Mouse (Mus musculus) left cerebral cortex, postnatal 10 days (tissue): ENCODE results near the gene Kctd20. TPM values are rescaled to one million over a fixed set of nuclear protein-coding genes. Genes with fewer than 3 reads are reported as not detected.

ENCODE experiments used
- DNase-seq, 2 experiments: peaks; one replicate each; pipeline ENCODE4 v3.0.0; 2021 to 2022; ENCODE audit warnings: low spot score in 2 of 2, mixed read lengths in 1 of 2; ENCODE audit errors: extremely low spot score in 1 of 2
- intact Hi-C: fragments of 180-260 bp; cut with DNase I; formaldehyde crosslinking; loops from one replicate; pipeline ENCODE4 v1.15.1; 2025
- total RNA-seq, 2 experiments: library from RNA; stranded (reverse); gene quantifications; 2 replicates each; pipeline ENCODE4 v1.2.3; 2021

The Kctd20 gene
- total RNA-seq, 2 experiments from 2014 or later: 81.7 to 83.4 TPM

DNA sequence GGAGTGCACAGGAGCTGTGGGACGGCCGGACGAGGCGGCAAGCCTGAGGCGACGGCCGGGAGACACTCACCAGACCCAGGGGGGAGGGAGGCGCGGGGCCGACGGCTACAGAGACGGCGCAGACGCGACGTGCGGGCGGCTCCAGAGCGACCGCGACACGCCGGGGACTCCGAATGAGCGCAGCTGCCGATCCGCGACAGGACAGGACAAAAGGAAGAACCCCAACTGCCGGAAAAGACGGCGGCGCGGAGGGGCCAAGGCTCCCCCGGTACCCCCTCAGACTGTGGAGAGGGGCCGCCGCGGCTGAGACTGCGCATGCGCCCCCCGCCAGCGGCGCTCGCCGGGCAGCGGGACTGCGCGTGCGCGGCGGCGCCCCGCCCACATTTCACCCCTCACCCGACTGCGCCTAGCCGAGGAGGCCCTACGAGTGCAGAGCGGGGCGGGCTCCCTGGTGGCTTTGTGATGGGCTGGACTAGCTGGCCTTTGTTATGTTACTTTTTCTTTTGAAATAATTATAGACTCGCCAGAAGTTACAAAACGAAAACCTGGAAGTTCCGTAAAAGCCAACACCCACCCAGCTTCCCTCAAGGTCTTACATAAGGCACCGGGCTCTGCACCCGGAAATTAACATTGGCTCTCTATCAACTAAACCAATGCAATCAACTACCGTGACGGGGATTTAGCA, 56.0 kb downstream of the Kctd20 start, which contains the start of gene Stk38:
TSS of gene Stk38 (minus strand) at position 355 of the 685 bp plus-strand sequence.
- intact Hi-C loops: no loop called here
- DNase-seq: peak; percentile 81 to 94

GRCm38 (mm10) chr17:29008326-29008650, 56.5 kb downstream of the Kctd20 start:
- intact Hi-C loops: no loop called here

DNA sequence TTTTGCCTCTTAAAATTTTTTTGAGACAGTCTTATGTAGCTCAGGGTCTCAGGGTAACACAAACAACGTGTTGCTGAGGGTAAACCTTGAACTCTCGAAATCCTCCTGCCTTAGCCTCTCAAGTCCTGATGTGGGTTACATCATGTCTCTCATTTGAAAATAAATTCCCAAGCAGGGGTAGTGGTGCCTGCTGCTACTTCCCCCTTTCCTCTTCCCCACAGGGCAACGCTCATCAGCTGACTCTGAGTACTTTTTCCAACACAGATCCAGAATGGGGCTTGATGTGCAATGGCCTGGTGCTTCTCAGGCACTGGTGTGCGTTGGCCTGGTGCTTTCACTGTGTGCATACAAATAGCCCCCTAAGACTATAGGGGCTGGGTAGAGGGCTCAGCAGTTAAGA, 57.4 kb downstream of the Kctd20 start:
- intact Hi-C loops: no loop called here
- DNase-seq: no peak

More at GRCm38 (mm10) chr17:29008326-29008650, 56.5 kb downstream of the Kctd20 start:
- DNase-seq: no peak

DNA sequence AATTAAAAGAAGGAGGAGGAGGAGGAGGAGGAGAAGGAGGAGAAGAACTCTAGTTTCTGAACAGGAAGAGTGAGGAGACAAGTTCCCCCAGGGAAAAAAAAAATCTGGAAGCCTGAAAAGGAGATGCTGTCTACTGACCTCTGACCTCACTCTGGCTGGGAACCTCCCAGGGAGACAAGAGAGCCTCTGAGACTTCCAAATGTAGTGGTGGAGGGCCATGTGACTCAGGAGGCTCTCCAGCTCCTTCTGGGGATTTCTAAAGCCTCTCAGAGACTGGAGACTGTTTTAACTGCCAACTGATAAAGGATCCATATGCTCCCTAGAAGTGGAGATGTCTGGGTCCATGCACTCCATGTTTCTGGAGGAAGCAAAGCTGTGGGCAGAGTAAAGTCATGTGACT, 62.5 kb downstream of the Kctd20 start:
- DNase-seq: no peak
- intact Hi-C loops: no loop called here

- peak in 1 of 2 experiments; percentile 41 for DNase-seq
- intact Hi-C loops: no loop called here
Measured at GRCm38 (mm10) chr17:29015638-29016037, 63.9 kb downstream of the Kctd20 start.

DNA sequence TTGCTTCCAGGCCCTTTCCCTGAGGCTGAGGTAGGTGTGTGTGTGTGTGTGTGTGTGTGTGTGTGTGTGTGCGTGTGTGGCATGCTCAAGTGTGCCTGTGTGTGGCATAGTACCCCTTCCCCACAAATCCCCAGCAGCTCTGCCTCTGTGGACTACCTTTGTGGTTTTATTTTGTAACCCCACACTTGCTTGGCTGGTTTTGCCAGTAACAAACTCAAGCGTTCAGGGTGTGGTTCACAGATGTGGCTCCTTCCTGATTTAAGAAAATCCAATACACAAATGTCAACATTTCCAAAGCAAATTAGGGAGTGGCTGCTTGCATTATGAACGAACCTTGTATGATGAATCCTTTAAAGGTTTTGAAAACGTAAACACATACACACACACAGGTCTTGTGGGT, 65.0 kb downstream of the Kctd20 start:
- intact Hi-C loops: no loop called here
- no peak for DNase-seq

GRCm38 (mm10) chr17:29018292-29018984, 66.7 kb downstream of the Kctd20 start:
- DNase-seq: no peak
- intact Hi-C loops: no loop called here

Other genes starting within 250 kb of the Kctd20 start
- gene AC170998.1, start 225.9 kb upstream of the Kctd20 start, total RNA-seq: 1 to 10 TPM; 2.9 to 4.4 TPM
- under 1 TPM; 0.66 to 0.75 TPM for gene Mapk13, start 182.7 kb upstream of the Kctd20 start, total RNA-seq
- gene Brpf3, start 150.9 kb upstream of the Kctd20 start, total RNA-seq: 10 to 100 TPM; 44.5 to 55.7 TPM
- under 1 TPM; 0.53 to 0.60 TPM for gene Pnpla1, start 93.5 kb upstream of the Kctd20 start, total RNA-seq
- gene 4930539E08Rik, start 36.6 kb upstream of the Kctd20 start, total RNA-seq: 10 to 100 TPM; 10.9 to 13.5 TPM
- gene Pxt1, start 8.1 kb upstream of the Kctd20 start, total RNA-seq: not detected
- gene Stk38, start 56.0 kb downstream of the Kctd20 start, total RNA-seq: 10 to 100 TPM; 54.9 to 60.3 TPM
- gene Srsf3, start 80.7 kb downstream of the Kctd20 start, total RNA-seq: 100 to 1,000 TPM; 148 to 157 TPM
- gene Cdkn1a, start 139.0 kb downstream of the Kctd20 start, total RNA-seq: 10 to 100 TPM; 34.2 to 40.4 TPM
- under 1 TPM in 1 of 2 experiments, not detected in 1; 0.15 TPM for gene Rab44, start 162.2 kb downstream of the Kctd20 start, total RNA-seq